Mouse (Mus musculus): ENCODE measurements around the gene Clcn6. TPM values are rescaled to one million over a fixed set of nuclear protein-coding genes. Genes with fewer than 3 reads are reported as not detected.

Clcn6 gene
- polyA plus RNA-seq, 1 experiment from 2014 or later: 4.2 TPM

DNA sequence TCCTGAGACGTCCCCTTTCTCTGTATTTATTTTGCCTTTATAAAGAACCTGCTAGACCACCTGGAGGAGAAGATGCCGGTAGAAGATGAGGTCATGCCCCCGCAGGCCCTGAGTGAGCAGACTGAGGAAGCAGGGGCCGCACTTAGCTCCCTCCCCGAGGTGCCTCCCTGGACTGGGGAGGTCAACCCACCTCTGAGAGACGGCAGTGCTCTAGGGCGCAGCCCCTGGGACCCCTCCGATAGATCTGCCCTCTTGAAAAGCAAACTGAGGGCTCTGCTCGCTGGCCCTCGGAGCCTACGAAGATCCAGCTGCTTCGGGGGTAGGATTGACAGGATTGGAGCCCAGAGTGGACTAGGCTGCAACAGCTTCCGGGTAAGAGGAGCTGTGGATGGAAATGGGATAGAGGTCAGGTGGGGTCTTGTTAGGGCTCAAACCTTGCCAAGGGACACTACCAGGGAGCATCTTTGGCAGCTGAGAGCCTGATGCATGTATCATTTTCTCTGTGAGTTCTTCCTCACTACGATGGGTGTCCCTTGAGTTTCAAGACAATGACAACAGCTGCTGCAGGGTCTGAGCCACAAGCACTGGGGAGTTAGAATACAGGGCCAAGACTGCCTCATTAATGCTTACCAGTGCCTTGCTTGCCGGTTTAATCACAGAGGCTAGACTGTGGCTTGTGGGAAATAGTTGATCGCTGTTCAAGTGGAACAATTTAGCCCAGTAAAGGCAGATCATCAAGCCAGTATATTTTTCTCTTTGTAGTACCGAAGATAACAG is 37.4 kb downstream of the Clcn6 start:
- H3K4me2 ChIP-seq (ENCODE audit: low read length): no peak overlapping the region
- 79% methylated on average over 17 of the region's 17 CpGs for WGBS
- H3K4me1 ChIP-seq (replicated peaks; ENCODE audit: insufficient read depth, low read length): no peaks in the 10 kb centered on the region
- 0 out of 2 replicates have a peak, but pooled peaks cover 6% of the 10 kb centered on the region for H3K36me3 ChIP-seq (ENCODE audit: insufficient read depth, low read length)
- no peak overlapping the region for H3K4me3 ChIP-seq (replicated peaks; ENCODE audit: low read depth, low read length)
- no peak overlapping the region for H3K27ac ChIP-seq
- no peak for ATAC-seq (replicated peaks; ENCODE audit: low FRiP score, low read depth)
- H3K9me3 ChIP-seq (replicated peaks; ENCODE audit: low read length): no peaks in the 10 kb centered on the region
- no peak overlapping the region for H3K9ac ChIP-seq (ENCODE audit: low read depth, low read length)
- no peak for TF ChIP-seq CTCF (IDR thresholded peaks at IDR 0.05; ENCODE audit: low read depth)
- H3K27me3 ChIP-seq (ENCODE audit: insufficient read depth, low read length): no peaks in the 10 kb centered on the region
- DNase-seq (ENCODE audit: low spot score): no peak

DNA sequence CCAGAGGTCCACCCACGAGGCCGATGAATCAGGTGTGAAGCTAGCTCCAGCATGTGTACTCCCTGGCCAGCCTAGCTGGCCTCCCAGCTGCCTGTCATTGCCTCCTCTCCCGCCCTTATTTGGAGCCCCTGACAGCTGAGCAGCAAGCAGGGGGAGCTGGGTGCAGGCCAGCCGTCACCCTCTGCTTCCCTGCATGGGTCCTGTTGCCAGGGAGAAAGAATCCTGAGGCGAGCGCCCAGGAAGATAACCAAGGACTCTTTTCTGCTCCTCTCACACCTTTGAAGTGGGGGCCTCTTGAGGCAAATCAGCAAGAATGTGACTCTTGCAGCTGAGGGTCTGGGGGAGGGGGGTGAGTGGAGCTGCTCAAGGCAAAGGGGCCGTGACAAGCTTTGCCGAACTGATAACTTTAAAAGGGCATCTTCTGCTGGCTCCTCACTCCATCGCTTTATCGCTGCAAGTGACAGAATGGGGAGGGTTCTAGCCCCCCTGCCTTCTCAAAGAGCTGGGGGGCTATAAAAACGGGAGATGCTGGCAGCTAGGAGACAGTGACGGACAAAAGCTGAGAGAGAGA is 38.3 kb downstream of the Clcn6 start, which contains the start of gene Nppa:
TSS of gene Nppa (plus strand) at position 521 of the 571 bp plus-strand sequence.
- Histone ChIP-seq H3K27me3 (ENCODE audit: insufficient read depth, low read length) (no peaks in the 10 kb centered on the region), H3K4me1 (replicated peaks; ENCODE audit: insufficient read depth, low read length) (no peaks in the 10 kb centered on the region), H3K9me3 (replicated peaks; ENCODE audit: low read length) (no peaks in the 10 kb centered on the region), H3K36me3 (ENCODE audit: insufficient read depth, low read length) (no peaks in the 10 kb centered on the region), H3K27ac (no peak within 1 kb of the TSS), H3K9ac (ENCODE audit: low read depth, low read length) (no peak within 1 kb of the TSS), H3K4me3 (replicated peaks; ENCODE audit: low read depth, low read length) (no peak within 1 kb of the TSS), H3K4me2 (ENCODE audit: low read length) (no peak within 1 kb of the TSS)
- 26% methylated on average over 12 of the region's 12 CpGs for WGBS
- no peak for ATAC-seq (replicated peaks; ENCODE audit: low FRiP score, low read depth)
- no peak for TF ChIP-seq CTCF (IDR thresholded peaks at IDR 0.05; ENCODE audit: low read depth)
- no peak for DNase-seq (ENCODE audit: low spot score)

DNA sequence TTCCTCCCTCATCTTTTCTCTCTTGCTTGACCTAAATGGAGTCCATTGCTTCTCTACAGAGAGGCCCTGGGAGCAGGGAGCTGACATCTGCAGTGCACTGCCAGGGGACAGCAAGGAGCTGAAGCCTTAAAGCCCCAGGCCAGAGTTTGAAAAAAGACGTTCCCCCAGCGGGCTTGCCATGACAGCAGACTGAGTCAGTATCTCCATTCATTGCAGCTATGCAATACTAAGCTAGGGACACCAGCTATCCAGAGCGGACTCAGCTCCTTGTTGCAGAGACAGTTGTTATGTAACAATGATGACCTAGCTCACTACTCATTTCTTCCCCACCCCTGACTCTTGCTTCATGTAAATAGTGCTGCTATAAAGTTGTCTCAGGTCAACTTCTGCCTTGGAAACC is 43.3 kb downstream of the Clcn6 start:
- no peak overlapping the region for H3K27ac ChIP-seq
- 77% methylated on average over 3 of the region's 3 CpGs for WGBS

DNA sequence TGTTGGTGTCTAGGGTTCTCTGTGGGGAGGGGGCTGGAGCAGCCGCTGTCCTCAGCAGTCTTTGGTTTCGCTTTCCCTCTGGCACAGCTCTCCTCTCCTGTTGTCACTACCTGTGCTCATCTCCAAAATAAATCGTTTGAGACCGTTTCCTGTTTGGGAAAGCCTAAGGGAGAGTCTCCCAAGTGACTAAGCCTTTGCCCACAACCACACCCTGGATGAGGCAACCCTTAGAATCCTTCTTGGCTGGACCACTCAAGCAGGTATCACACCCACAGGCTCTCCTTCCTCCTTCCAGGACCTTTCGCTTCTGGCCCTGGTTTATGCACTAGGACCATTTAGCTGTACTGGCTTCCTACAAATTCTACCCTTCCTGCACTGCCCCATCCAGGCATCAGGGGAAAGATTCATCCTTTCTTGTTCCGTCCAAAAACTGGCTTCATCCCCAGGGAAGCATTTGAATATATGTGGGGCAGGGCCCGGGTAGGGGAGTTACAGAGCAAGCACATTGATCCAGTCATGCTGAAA is 45.0 kb downstream of the Clcn6 start:
- no peak for TF ChIP-seq CTCF (IDR thresholded peaks at IDR 0.05; ENCODE audit: low read depth)
- ATAC-seq (replicated peaks; ENCODE audit: low FRiP score, low read depth): no peak
- Histone ChIP-seq H3K27me3 (ENCODE audit: insufficient read depth, low read length) (no peaks in the 10 kb centered on the region), H3K9ac (ENCODE audit: low read depth, low read length) (no peak overlapping the region), H3K9me3 (replicated peaks; ENCODE audit: low read length) (no peaks in the 10 kb centered on the region), H3K27ac (no peak overlapping the region), H3K36me3 (ENCODE audit: insufficient read depth, low read length) (no peaks in the 10 kb centered on the region), H3K4me3 (replicated peaks; ENCODE audit: low read depth, low read length) (no peak overlapping the region), H3K4me1 (replicated peaks; ENCODE audit: insufficient read depth, low read length) (no peaks in the 10 kb centered on the region), H3K4me2 (ENCODE audit: low read length) (no peak overlapping the region)
- no peak for DNase-seq (ENCODE audit: low spot score)
- WGBS: 62% methylated on average over 7 of the region's 7 CpGs

More for the DNA sequence above, 43.3 kb downstream of the Clcn6 start:
- no peaks in the 10 kb centered on the region for H3K36me3 ChIP-seq (ENCODE audit: insufficient read depth, low read length)
- no peak overlapping the region for H3K4me3 ChIP-seq (replicated peaks; ENCODE audit: low read depth, low read length)
- TF ChIP-seq CTCF (IDR thresholded peaks at IDR 0.05; ENCODE audit: low read depth): no peak
- H3K4me1 ChIP-seq (replicated peaks; ENCODE audit: insufficient read depth, low read length): no peaks in the 10 kb centered on the region
- no peak overlapping the region for H3K9ac ChIP-seq (ENCODE audit: low read depth, low read length)
- H3K27me3 ChIP-seq (ENCODE audit: insufficient read depth, low read length): no peaks in the 10 kb centered on the region
- DNase-seq (ENCODE audit: low spot score) (no peak), ATAC-seq (replicated peaks; ENCODE audit: low FRiP score, low read depth) (no peak)
- no peaks in the 10 kb centered on the region for H3K9me3 ChIP-seq (replicated peaks; ENCODE audit: low read length)
- H3K4me2 ChIP-seq (ENCODE audit: low read length): no peak overlapping the region

DNA sequence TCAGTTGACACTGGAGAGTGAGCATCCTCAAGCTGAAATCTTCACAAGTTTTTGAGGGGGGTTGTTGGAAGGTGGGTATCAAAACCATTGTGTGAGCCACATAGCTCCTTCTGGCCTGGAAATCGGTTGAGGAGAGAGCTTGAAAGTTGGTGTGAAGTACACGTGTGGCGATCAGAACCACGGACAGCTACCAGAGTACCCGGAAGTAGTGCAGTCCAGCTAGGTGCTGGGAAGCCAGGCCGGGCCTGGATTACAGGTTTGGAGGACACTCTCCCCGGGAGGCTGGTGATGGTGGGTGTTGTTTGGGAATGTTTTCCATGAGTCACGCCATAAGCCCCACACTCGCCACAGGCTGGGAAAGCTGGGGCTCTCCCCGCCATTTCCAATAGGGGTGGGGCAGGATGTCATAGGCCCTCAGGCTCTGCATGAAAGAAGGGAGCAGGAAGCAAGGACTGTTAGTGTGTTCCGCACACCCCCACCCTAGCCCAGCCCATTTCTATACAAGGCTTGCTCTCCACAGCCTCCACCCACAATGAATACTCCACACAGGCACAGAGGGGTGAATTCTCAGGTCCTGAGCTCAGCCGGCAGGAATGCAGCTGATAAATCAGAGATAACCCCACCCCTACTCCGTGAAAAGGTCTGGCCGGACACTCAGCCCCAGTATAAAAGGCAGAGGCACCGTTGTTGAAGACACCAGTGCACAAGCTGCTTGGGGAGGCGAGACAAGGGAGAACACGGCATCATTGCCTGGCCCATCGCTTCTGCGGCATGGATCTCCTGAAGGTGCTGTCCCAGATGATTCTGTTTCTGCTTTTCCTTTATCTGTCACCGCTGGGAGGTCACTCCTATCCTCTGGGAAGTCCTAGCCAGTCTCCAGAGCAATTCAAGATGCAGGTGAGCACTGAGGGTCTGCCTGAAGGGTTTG is 53.2 kb downstream of the Clcn6 start, which contains the start of gene Nppb:
TSS of gene Nppb (plus strand) at position 584 of the 928 bp plus-strand sequence.
- H3K27ac ChIP-seq: no peak within 1 kb of the TSS
- H3K4me1 ChIP-seq (replicated peaks; ENCODE audit: insufficient read depth, low read length): no peaks in the 10 kb centered on the region
- no peaks in the 10 kb centered on the region for H3K36me3 ChIP-seq (ENCODE audit: insufficient read depth, low read length)
- DNase-seq (ENCODE audit: low spot score): peak; percentile 70
- H3K9ac ChIP-seq (ENCODE audit: low read depth, low read length): no peak within 1 kb of the TSS
- H3K4me3 ChIP-seq (replicated peaks; ENCODE audit: low read depth, low read length): no peak within 1 kb of the TSS
- TF ChIP-seq CTCF (IDR thresholded peaks at IDR 0.05; ENCODE audit: low read depth): no peak
- ATAC-seq (replicated peaks; ENCODE audit: low FRiP score, low read depth): peak; percentile 36; the same call in 1 of the 2 replicates
- no peaks in the 10 kb centered on the region for H3K9me3 ChIP-seq (replicated peaks; ENCODE audit: low read length)
- WGBS: 31% methylated on average over 20 of the region's 20 CpGs
- H3K4me2 ChIP-seq (ENCODE audit: low read length): no peak within 1 kb of the TSS
- no peaks in the 10 kb centered on the region for H3K27me3 ChIP-seq (ENCODE audit: insufficient read depth, low read length)

DNA sequence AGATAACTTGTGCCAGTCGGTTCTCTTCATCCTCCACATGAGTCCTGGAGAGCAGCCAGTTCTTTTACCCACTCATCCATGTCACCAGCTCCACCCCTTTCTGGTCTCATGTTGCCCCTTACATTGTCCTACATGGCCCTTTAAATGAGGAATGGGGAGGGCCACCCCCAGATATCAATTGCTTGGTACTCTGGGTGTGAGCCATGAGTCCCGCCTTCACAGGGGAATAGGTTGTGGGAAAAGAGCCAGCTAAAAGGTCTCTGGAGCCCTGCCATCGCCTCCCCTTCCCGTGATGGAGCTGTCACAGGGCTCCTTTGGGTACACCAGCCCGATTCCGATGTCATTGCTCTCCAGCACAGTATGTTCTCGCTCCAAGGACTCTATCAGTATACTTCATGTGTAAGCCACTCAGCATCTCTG is 59.2 kb downstream of the Clcn6 start:
- no peaks in the 10 kb centered on the region for H3K9me3 ChIP-seq (replicated peaks; ENCODE audit: low read length)
- no peak overlapping the region for H3K9ac ChIP-seq (ENCODE audit: low read depth, low read length)
- H3K27ac ChIP-seq: no peak overlapping the region
- H3K36me3 ChIP-seq (ENCODE audit: insufficient read depth, low read length): no peaks in the 10 kb centered on the region
- H3K27me3 ChIP-seq (ENCODE audit: insufficient read depth, low read length): no peaks in the 10 kb centered on the region
- H3K4me3 ChIP-seq (replicated peaks; ENCODE audit: low read depth, low read length): no peak overlapping the region
- no peak overlapping the region for H3K4me2 ChIP-seq (ENCODE audit: low read length)
- 71% methylated on average over 7 of the region's 7 CpGs for WGBS
- no peaks in the 10 kb centered on the region for H3K4me1 ChIP-seq (replicated peaks; ENCODE audit: insufficient read depth, low read length)
- ATAC-seq (replicated peaks; ENCODE audit: low FRiP score, low read depth) (no peak), DNase-seq (ENCODE audit: low spot score) (no peak)
- TF ChIP-seq CTCF (IDR thresholded peaks at IDR 0.05; ENCODE audit: low read depth): no peak
